Mouse (Mus musculus) heart, embryonic 14.5 days (tissue): ENCODE results near the gene Zbtb40. TPM values are rescaled to one million over a fixed set of nuclear protein-coding genes. Genes with fewer than 3 reads are reported as not detected.

Experiments used
- ATAC-seq: fragments of 200-750 bp; cut with Nextera tagmentation; 2 replicates; pipeline ENCODE4 v1.8.0; 2017; ENCODE audit warnings: low read depth, moderate TSS enrichment; ENCODE audit not compliant: insufficient number of reproducible peaks, insufficient read depth, low FRiP score
- H3K27ac ChIP-seq, 2 experiments: fragments of 200-500 bp in 1 of 2; fragments of 300-500 bp in 1 of 2; sonication (generic) in 1 of 2; replicated peaks in 1 of 2; 2 replicates each; pipeline ENCODE4 v1.5.1; 2012 to 2014; ENCODE audit warnings: low read depth in 2 of 2, low read length in 2 of 2, control low read depth in 1 of 2, mild to moderate bottlenecking in 1 of 2, mixed read lengths in 1 of 2; ENCODE audit not compliant: control insufficient read depth in 1 of 2, insufficient read depth in 1 of 2
- H3K27me3 ChIP-seq: fragments of 300-500 bp; sonication (generic); 2 replicates; pipeline ENCODE4 v1.6.1; 2014; ENCODE audit warnings: mild to moderate bottlenecking, low read length, control low read depth; ENCODE audit not compliant: control insufficient read depth, insufficient read depth
- H3K36me3 ChIP-seq: fragments of 300-500 bp; sonication (generic); 2 replicates; pipeline ENCODE4 v1.6.1; 2014; ENCODE audit warnings: mild to moderate bottlenecking, control low read depth, low read length, mixed read lengths; ENCODE audit not compliant: control insufficient read depth, insufficient read depth
- H3K4me1 ChIP-seq, 2 experiments: fragments of 200-500 bp in 1 of 2; fragments of 300-500 bp in 1 of 2; sonication (generic) in 1 of 2; 2 replicates each; pipeline ENCODE4 v1.6.1; 2012 to 2014; ENCODE audit warnings: low read length in 2 of 2, control low read depth in 1 of 2, mixed read lengths in 1 of 2; ENCODE audit not compliant: control insufficient read depth in 2 of 2, insufficient read depth in 2 of 2
- H3K4me2 ChIP-seq: fragments of 300-500 bp; sonication (generic); 2 replicates; pipeline ENCODE4 v1.6.1; 2014; ENCODE audit warnings: mild to moderate bottlenecking, low read length
- H3K4me3 ChIP-seq, 2 experiments: fragments of 200-500 bp in 1 of 2; fragments of 300-500 bp in 1 of 2; sonication (generic) in 1 of 2; 2 replicates each; pipeline ENCODE4 v1.5.1; 2012 to 2014; ENCODE audit warnings: low read length in 2 of 2, mild to moderate bottlenecking in 2 of 2, control low read depth in 1 of 2, low read depth in 1 of 2, moderate library complexity in 1 of 2; ENCODE audit not compliant: control insufficient read depth in 1 of 2, insufficient read depth in 1 of 2
- H3K9ac ChIP-seq: fragments of 300-500 bp; sonication (generic); 2 replicates; pipeline ENCODE4 v1.6.1; 2014; ENCODE audit warnings: mild to moderate bottlenecking, low read length
- H3K9me3 ChIP-seq: fragments of 300-500 bp; sonication (generic); 2 replicates; pipeline ENCODE4 v1.6.1; 2016; ENCODE audit warnings: low read length, control low read depth; ENCODE audit not compliant: control insufficient read depth
- WGBS: fragments of 180-500 bp; shearing (Covaris S2); extraction: QIAGEN DNeasy Blood & Tissue Kit; methylation state at CpG from one replicate; pipeline ENCODE4 v1.1.7; 2014; 5-methylcytosine and 5-hydroxymethylcytosine counted together
- polyA plus RNA-seq: library from polyadenylated mRNA; unstranded; fragments of >200 nt; fragmentation: Nextera tagmentation; extraction: Ambion mirVana; gene quantifications from 2 replicates; pipeline ENCODE4 v1.2.1, GENCODE M21; 2014

Gene Zbtb40
- polyA plus RNA-seq, 1 experiment from 2014 or later: 2.3 TPM

GRCm38 (mm10) chr4:136977244-136977643 lies 71.4 kb downstream of the Zbtb40 start:
- H3K9me3 ChIP-seq: no peaks in the 10 kb centered on the region
- peaks cover 44% of the 10 kb centered on the region for H3K27me3 ChIP-seq
- WGBS: 39% methylated on average over 8 of the region's 8 CpGs
- no peaks in the 10 kb centered on the region for H3K4me1 ChIP-seq
- no peak overlapping the region for H3K9ac ChIP-seq
- no peak for ATAC-seq
- H3K27ac ChIP-seq: no peak overlapping the region
- H3K4me2 ChIP-seq: no peak overlapping the region
- no peak overlapping the region for H3K4me3 ChIP-seq
- no peaks in the 10 kb centered on the region for H3K36me3 ChIP-seq

GRCm38 (mm10) chr4:136970939-136971338 lies 77.7 kb downstream of the Zbtb40 start:
- H3K4me1 ChIP-seq: no peaks in the 10 kb centered on the region
- WGBS: 10% methylated on average over 6 of the region's 6 CpGs
- no peak overlapping the region for H3K4me3 ChIP-seq
- no peak overlapping the region for H3K27ac ChIP-seq
- no peaks in the 10 kb centered on the region for H3K9me3 ChIP-seq
- no peak for ATAC-seq
- no peak overlapping the region for H3K4me2 ChIP-seq
- no peaks in the 10 kb centered on the region for H3K36me3 ChIP-seq
- H3K27me3 ChIP-seq: peaks cover 91% of the 10 kb centered on the region
- no peak overlapping the region for H3K9ac ChIP-seq

GRCm38 (mm10) chr4:136969503-136970276 lies 78.9 kb downstream of the Zbtb40 start:
- no peak overlapping the region for H3K27ac ChIP-seq
- 0 out of 4 replicates have a peak, but pooled peaks cover 0 to 3% of the 10 kb centered on the region in 2 experiments for H3K4me1 ChIP-seq
- peaks cover 95% of the 10 kb centered on the region for H3K27me3 ChIP-seq
- no peak overlapping the region for H3K4me3 ChIP-seq
- no peak overlapping the region for H3K9ac ChIP-seq
- ATAC-seq: no peak
- WGBS: 27% methylated on average over 16 of the region's 16 CpGs
- no peak overlapping the region for H3K4me2 ChIP-seq
- no peaks in the 10 kb centered on the region for H3K36me3 ChIP-seq
- H3K9me3 ChIP-seq: no peaks in the 10 kb centered on the region

- Histone ChIP-seq H3K9me3 (no peaks in the 10 kb centered on the region), H3K4me3 (no peak overlapping the region), H3K4me1 (0 out of 4 replicates have a peak, but pooled peaks cover 0 to 4% of the 10 kb centered on the region in 2 experiments), H3K9ac (no peak overlapping the region), H3K27me3 (peaks cover 95% of the 10 kb centered on the region), H3K27ac (no peak overlapping the region), H3K36me3 (no peaks in the 10 kb centered on the region), H3K4me2 (no peak overlapping the region)
- WGBS: 35% methylated on average over 8 of the region's 8 CpGs
- ATAC-seq: no peak
Measured at GRCm38 (mm10) chr4:136969096-136969495, 79.5 kb downstream of the Zbtb40 start.

- peaks cover 95% of the 10 kb centered on the region for H3K27me3 ChIP-seq
- no peak overlapping the region for H3K4me3 ChIP-seq
- 28% methylated on average over 9 of the region's 9 CpGs for WGBS
- no peaks in the 10 kb centered on the region for H3K36me3 ChIP-seq
- no peak overlapping the region for H3K27ac ChIP-seq
- H3K4me1 ChIP-seq: 0 out of 4 replicates have a peak, but pooled peaks cover 0 to 4% of the 10 kb centered on the region in 2 experiments
- no peak for ATAC-seq
- H3K4me2 ChIP-seq: no peak overlapping the region
- no peak overlapping the region for H3K9ac ChIP-seq
- H3K9me3 ChIP-seq: no peaks in the 10 kb centered on the region
Measured at GRCm38 (mm10) chr4:136967511-136967910, 81.1 kb downstream of the Zbtb40 start.

- Histone ChIP-seq H3K4me1 (0 out of 4 replicates have a peak, but pooled peaks cover 0 to 4% of the 10 kb centered on the region in 2 experiments), H3K27me3 (peaks cover 95% of the 10 kb centered on the region), H3K36me3 (no peaks in the 10 kb centered on the region), H3K9ac (no peak overlapping the region), H3K9me3 (no peaks in the 10 kb centered on the region), H3K27ac (no peak overlapping the region), H3K4me3 (no peak overlapping the region), H3K4me2 (no peak overlapping the region)
- WGBS: 31% methylated on average over 16 of the region's 16 CpGs
- ATAC-seq: no peak
Measured at GRCm38 (mm10) chr4:136966493-136967390, 81.9 kb downstream of the Zbtb40 start.

- ATAC-seq: no peak
- H3K4me3 ChIP-seq: no peak overlapping the region
- peaks cover 91% of the 10 kb centered on the region for H3K27me3 ChIP-seq
- no peaks in the 10 kb centered on the region for H3K9me3 ChIP-seq
- no peaks in the 10 kb centered on the region for H3K36me3 ChIP-seq
- WGBS: 27% methylated on average over 15 of the region's 15 CpGs
- H3K4me2 ChIP-seq: no peak overlapping the region
- H3K4me1 ChIP-seq: 0 out of 4 replicates have a peak, but pooled peaks cover 0 to 4% of the 10 kb centered on the region in 2 experiments
- no peak overlapping the region for H3K9ac ChIP-seq
- H3K27ac ChIP-seq: no peak overlapping the region
Measured at GRCm38 (mm10) chr4:136964990-136965421, 83.6 kb downstream of the Zbtb40 start.
